Mouse (Mus musculus): Measurements from ENCODE around the gene Pla2g2c. TPM values are rescaled to one million over a fixed set of nuclear protein-coding genes. Genes with fewer than 3 reads are reported as not detected.

Gene Pla2g2c
- polyA plus RNA-seq, 1 experiment from 2014 or later = 0.27 TPM

- Histone ChIP-seq H3K9ac (ENCODE audit: low read length) (no peak overlapping the region), H3K9me3 (ENCODE audit: control insufficient read depth, low read length) (no peaks in the 10 kb centered on the region), H3K27me3 (ENCODE audit: control insufficient read depth, insufficient read depth, low read length) (peaks cover 1% of the 10 kb centered on the region; the same call in 1 of the 2 replicates), H3K4me1 (ENCODE audit: control insufficient read depth in 2 of 2, insufficient read depth in 2 of 2, low read length in 2 of 2) (no peaks in the 10 kb centered on the region), H3K4me2 (ENCODE audit: low read length) (no peak overlapping the region), H3K4me3 (ENCODE audit: control insufficient read depth in 1 of 2, insufficient read depth in 1 of 2, low read depth in 1 of 2, low read length in 2 of 2) (no peak overlapping the region), H3K36me3 (ENCODE audit: control insufficient read depth, insufficient read depth, low read length) (no peaks in the 10 kb centered on the region), H3K27ac (replicated peaks in 1 of 2; ENCODE audit: control insufficient read depth in 1 of 2, insufficient read depth in 1 of 2, low read depth in 2 of 2, low read length in 2 of 2) (no peak overlapping the region)
- 65% methylated on average over 8 of the region's 8 CpGs for WGBS
- no peak for ATAC-seq (ENCODE audit: insufficient number of reproducible peaks, insufficient read depth, low FRiP score, low read depth)
These were observed 23.5 kb upstream of the Pla2g2c start for GRCm38 (mm10) chr4:138701111-138701510.

GRCm38 (mm10) chr4:138702031-138702430 is 22.6 kb upstream of the Pla2g2c start:
- no peak for ATAC-seq (ENCODE audit: insufficient number of reproducible peaks, insufficient read depth, low FRiP score, low read depth)
- Histone ChIP-seq H3K4me3 (ENCODE audit: control insufficient read depth in 1 of 2, insufficient read depth in 1 of 2, low read depth in 1 of 2, low read length in 2 of 2) (no peak overlapping the region), H3K9me3 (ENCODE audit: control insufficient read depth, low read length) (no peaks in the 10 kb centered on the region), H3K9ac (ENCODE audit: low read length) (no peak overlapping the region), H3K4me1 (ENCODE audit: control insufficient read depth in 2 of 2, insufficient read depth in 2 of 2, low read length in 2 of 2) (no peaks in the 10 kb centered on the region), H3K4me2 (ENCODE audit: low read length) (no peak overlapping the region), H3K27me3 (ENCODE audit: control insufficient read depth, insufficient read depth, low read length) (no peaks in the 10 kb centered on the region), H3K36me3 (ENCODE audit: control insufficient read depth, insufficient read depth, low read length) (no peaks in the 10 kb centered on the region), H3K27ac (replicated peaks in 1 of 2; ENCODE audit: control insufficient read depth in 1 of 2, insufficient read depth in 1 of 2, low read depth in 2 of 2, low read length in 2 of 2) (no peak overlapping the region)
- 64% methylated on average over 2 of the region's 2 CpGs for WGBS

- no peaks in the 10 kb centered on the region for H3K4me1 ChIP-seq (ENCODE audit: control insufficient read depth in 2 of 2, insufficient read depth in 2 of 2, low read length in 2 of 2)
- no peaks in the 10 kb centered on the region for H3K9me3 ChIP-seq (ENCODE audit: control insufficient read depth, low read length)
- H3K27ac ChIP-seq (replicated peaks in 1 of 2; ENCODE audit: control insufficient read depth in 1 of 2, insufficient read depth in 1 of 2, low read depth in 2 of 2, low read length in 2 of 2) = no peak overlapping the region
- WGBS = 68% methylated on average over 8 of the region's 8 CpGs
- no peaks in the 10 kb centered on the region for H3K27me3 ChIP-seq (ENCODE audit: control insufficient read depth, insufficient read depth, low read length)
- H3K4me2 ChIP-seq (ENCODE audit: low read length) = no peak overlapping the region
- H3K9ac ChIP-seq (ENCODE audit: low read length) = no peak overlapping the region
- ATAC-seq (ENCODE audit: insufficient number of reproducible peaks, insufficient read depth, low FRiP score, low read depth) = no peak
- no peak overlapping the region for H3K4me3 ChIP-seq (ENCODE audit: control insufficient read depth in 1 of 2, insufficient read depth in 1 of 2, low read depth in 1 of 2, low read length in 2 of 2)
- H3K36me3 ChIP-seq (ENCODE audit: control insufficient read depth, insufficient read depth, low read length) = no peaks in the 10 kb centered on the region
These were observed 22.1 kb upstream of the Pla2g2c start for GRCm38 (mm10) chr4:138702528-138702927.

GRCm38 (mm10) chr4:138703591-138703990 is 21.0 kb upstream of the Pla2g2c start:
- Histone ChIP-seq H3K4me3 (ENCODE audit: control insufficient read depth in 1 of 2, insufficient read depth in 1 of 2, low read depth in 1 of 2, low read length in 2 of 2) (no peak overlapping the region), H3K27ac (replicated peaks in 1 of 2; ENCODE audit: control insufficient read depth in 1 of 2, insufficient read depth in 1 of 2, low read depth in 2 of 2, low read length in 2 of 2) (no peak overlapping the region), H3K4me1 (ENCODE audit: control insufficient read depth in 2 of 2, insufficient read depth in 2 of 2, low read length in 2 of 2) (no peaks in the 10 kb centered on the region), H3K27me3 (ENCODE audit: control insufficient read depth, insufficient read depth, low read length) (no peaks in the 10 kb centered on the region), H3K36me3 (ENCODE audit: control insufficient read depth, insufficient read depth, low read length) (no peaks in the 10 kb centered on the region), H3K4me2 (ENCODE audit: low read length) (no peak overlapping the region), H3K9me3 (ENCODE audit: control insufficient read depth, low read length) (no peaks in the 10 kb centered on the region), H3K9ac (ENCODE audit: low read length) (no peak overlapping the region)
- ATAC-seq (ENCODE audit: insufficient number of reproducible peaks, insufficient read depth, low FRiP score, low read depth) = no peak
- WGBS = 43% methylated on average over 7 of the region's 7 CpGs

GRCm38 (mm10) chr4:138704169-138704568 is 20.4 kb upstream of the Pla2g2c start:
- ATAC-seq (ENCODE audit: insufficient number of reproducible peaks, insufficient read depth, low FRiP score, low read depth) = no peak
- Histone ChIP-seq H3K9ac (ENCODE audit: low read length) (no peak overlapping the region), H3K4me1 (ENCODE audit: control insufficient read depth in 2 of 2, insufficient read depth in 2 of 2, low read length in 2 of 2) (no peaks in the 10 kb centered on the region), H3K4me3 (ENCODE audit: control insufficient read depth in 1 of 2, insufficient read depth in 1 of 2, low read depth in 1 of 2, low read length in 2 of 2) (no peak overlapping the region), H3K27me3 (ENCODE audit: control insufficient read depth, insufficient read depth, low read length) (no peaks in the 10 kb centered on the region), H3K27ac (replicated peaks in 1 of 2; ENCODE audit: control insufficient read depth in 1 of 2, insufficient read depth in 1 of 2, low read depth in 2 of 2, low read length in 2 of 2) (no peak overlapping the region), H3K9me3 (ENCODE audit: control insufficient read depth, low read length) (no peaks in the 10 kb centered on the region), H3K4me2 (ENCODE audit: low read length) (no peak overlapping the region), H3K36me3 (ENCODE audit: control insufficient read depth, insufficient read depth, low read length) (no peaks in the 10 kb centered on the region)
- WGBS = 71% methylated on average over 4 of the region's 4 CpGs

- no peak for ATAC-seq (ENCODE audit: insufficient number of reproducible peaks, insufficient read depth, low FRiP score, low read depth)
- no peak overlapping the region for H3K4me3 ChIP-seq (ENCODE audit: control insufficient read depth in 1 of 2, insufficient read depth in 1 of 2, low read depth in 1 of 2, low read length in 2 of 2)
- WGBS = 86% methylated on average over 8 of the region's 8 CpGs
These were observed 18.0 kb upstream of the Pla2g2c start for GRCm38 (mm10) chr4:138706620-138707019.

GRCm38 (mm10) chr4:138708636-138709035 is 16.0 kb upstream of the Pla2g2c start:
- no peaks in the 10 kb centered on the region; the same call in 1 of the 2 replicates for H3K27me3 ChIP-seq (ENCODE audit: control insufficient read depth, insufficient read depth, low read length)
- no peak overlapping the region for H3K9ac ChIP-seq (ENCODE audit: low read length)
- no peak overlapping the region for H3K4me2 ChIP-seq (ENCODE audit: low read length)
- WGBS = 5% methylated on average over 7 of the region's 7 CpGs
- H3K9me3 ChIP-seq (ENCODE audit: control insufficient read depth, low read length) = no peaks in the 10 kb centered on the region
- no peak overlapping the region for H3K27ac ChIP-seq (replicated peaks in 1 of 2; ENCODE audit: control insufficient read depth in 1 of 2, insufficient read depth in 1 of 2, low read depth in 2 of 2, low read length in 2 of 2)
- no peak overlapping the region for H3K4me3 ChIP-seq (ENCODE audit: control insufficient read depth in 1 of 2, insufficient read depth in 1 of 2, low read depth in 1 of 2, low read length in 2 of 2)
- H3K36me3 ChIP-seq (ENCODE audit: control insufficient read depth, insufficient read depth, low read length) = no peaks in the 10 kb centered on the region
- no peaks in the 10 kb centered on the region for H3K4me1 ChIP-seq (ENCODE audit: control insufficient read depth in 2 of 2, insufficient read depth in 2 of 2, low read length in 2 of 2)
- peak; percentile 35; the same call in 1 of the 2 replicates for ATAC-seq (ENCODE audit: insufficient number of reproducible peaks, insufficient read depth, low FRiP score, low read depth)

More at GRCm38 (mm10) chr4:138706620-138707019, 18.0 kb upstream of the Pla2g2c start:
- Histone ChIP-seq H3K9ac (ENCODE audit: low read length) (no peak overlapping the region), H3K4me2 (ENCODE audit: low read length) (no peak overlapping the region), H3K9me3 (ENCODE audit: control insufficient read depth, low read length) (no peaks in the 10 kb centered on the region), H3K27ac (replicated peaks in 1 of 2; ENCODE audit: control insufficient read depth in 1 of 2, insufficient read depth in 1 of 2, low read depth in 2 of 2, low read length in 2 of 2) (no peak overlapping the region), H3K36me3 (ENCODE audit: control insufficient read depth, insufficient read depth, low read length) (no peaks in the 10 kb centered on the region), H3K27me3 (ENCODE audit: control insufficient read depth, insufficient read depth, low read length) (no peaks in the 10 kb centered on the region), H3K4me1 (ENCODE audit: control insufficient read depth in 2 of 2, insufficient read depth in 2 of 2, low read length in 2 of 2) (no peaks in the 10 kb centered on the region)

- Histone ChIP-seq H3K9ac (ENCODE audit: low read length) (no peak overlapping the region), H3K4me1 (ENCODE audit: control insufficient read depth in 2 of 2, insufficient read depth in 2 of 2, low read length in 2 of 2) (no peaks in the 10 kb centered on the region), H3K27ac (replicated peaks in 1 of 2; ENCODE audit: control insufficient read depth in 1 of 2, insufficient read depth in 1 of 2, low read depth in 2 of 2, low read length in 2 of 2) (no peak overlapping the region), H3K27me3 (ENCODE audit: control insufficient read depth, insufficient read depth, low read length) (no peaks in the 10 kb centered on the region; the same call in 1 of the 2 replicates), H3K9me3 (ENCODE audit: control insufficient read depth, low read length) (no peaks in the 10 kb centered on the region), H3K4me3 (ENCODE audit: control insufficient read depth in 1 of 2, insufficient read depth in 1 of 2, low read depth in 1 of 2, low read length in 2 of 2) (no peak overlapping the region), H3K4me2 (ENCODE audit: low read length) (no peak overlapping the region), H3K36me3 (ENCODE audit: control insufficient read depth, insufficient read depth, low read length) (no peaks in the 10 kb centered on the region)
- 74% methylated on average over 11 of the region's 11 CpGs for WGBS
- ATAC-seq (ENCODE audit: insufficient number of reproducible peaks, insufficient read depth, low FRiP score, low read depth) = no peak
These were observed 15.3 kb upstream of the Pla2g2c start for GRCm38 (mm10) chr4:138709246-138709645.

All from heart, embryonic 14.5 days (tissue).